Mouse (Mus musculus): ENCODE results near the gene Mrpl43.

Gene Mrpl43

GRCm38 (mm10) chr19:44977148-44977547 is 29.1 kb downstream of the Mrpl43 start:
- DNase-seq (ENCODE audit: low spot score in 2 of 2), result no peak

- no peak for DNase-seq (ENCODE audit: low spot score in 2 of 2)
These were observed 29.6 kb downstream of the Mrpl43 start for GRCm38 (mm10) chr19:44976636-44977035.

GRCm38 (mm10) chr19:44968329-44968728 is 37.9 kb downstream of the Mrpl43 start:
- DNase-seq (ENCODE audit: low spot score in 2 of 2), result no peak

GRCm38 (mm10) chr19:44965978-44966377 is 40.3 kb downstream of the Mrpl43 start:
- no peak for DNase-seq (ENCODE audit: low spot score in 2 of 2)

- no peak for DNase-seq (ENCODE audit: low spot score in 2 of 2)
These were observed 46.6 kb downstream of the Mrpl43 start for GRCm38 (mm10) chr19:44959633-44960032.
